Mouse (Mus musculus) cerebral cortex, adult 2 months (tissue): ENCODE results near the gene Gmds.

Source experiments
- WGBS: fragments of 180-500 bp; shearing (Covaris S2); methylation state at CpG from one replicate; pipeline ENCODE4 v1.1.7; 2018; 5-methylcytosine and 5-hydroxymethylcytosine counted together

Gene Gmds

DNA sequence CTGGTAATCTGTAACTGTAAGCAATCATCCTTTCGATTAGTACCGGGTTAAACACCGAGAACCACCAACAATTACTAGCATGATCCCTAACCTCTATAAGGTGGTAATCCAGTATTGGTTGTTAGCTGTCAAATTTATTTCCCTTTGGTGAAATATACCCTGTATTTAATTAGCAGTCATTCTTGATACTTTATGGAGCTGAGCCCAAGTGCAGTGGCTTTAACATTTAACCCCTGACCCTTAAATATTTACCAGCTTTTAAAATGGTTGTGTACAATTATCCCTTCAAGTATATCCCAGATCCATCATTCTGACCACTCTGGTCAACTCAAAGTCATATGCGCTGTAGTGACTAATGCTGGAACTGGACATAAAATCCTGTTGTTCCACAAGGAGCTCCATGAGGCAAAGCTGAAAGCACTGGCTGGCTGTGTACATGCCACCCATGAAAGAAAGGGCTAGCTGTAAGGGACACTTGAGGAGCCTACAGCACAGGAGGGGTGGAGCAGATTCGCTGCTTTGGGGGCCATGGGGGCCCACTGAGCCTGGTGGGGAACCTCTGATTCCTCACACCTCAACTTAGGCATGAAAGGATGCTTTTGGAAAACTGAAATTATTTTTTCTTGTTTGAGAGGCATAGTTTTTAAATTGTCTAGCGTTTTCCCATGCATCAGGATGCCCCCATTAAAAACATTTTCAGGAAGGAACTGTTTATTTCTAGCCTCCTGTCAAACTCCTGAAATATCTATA lies 312.1 kb downstream of the Gmds start:
- WGBS, result 95% methylated on average over 6 of the region's 6 CpGs

DNA sequence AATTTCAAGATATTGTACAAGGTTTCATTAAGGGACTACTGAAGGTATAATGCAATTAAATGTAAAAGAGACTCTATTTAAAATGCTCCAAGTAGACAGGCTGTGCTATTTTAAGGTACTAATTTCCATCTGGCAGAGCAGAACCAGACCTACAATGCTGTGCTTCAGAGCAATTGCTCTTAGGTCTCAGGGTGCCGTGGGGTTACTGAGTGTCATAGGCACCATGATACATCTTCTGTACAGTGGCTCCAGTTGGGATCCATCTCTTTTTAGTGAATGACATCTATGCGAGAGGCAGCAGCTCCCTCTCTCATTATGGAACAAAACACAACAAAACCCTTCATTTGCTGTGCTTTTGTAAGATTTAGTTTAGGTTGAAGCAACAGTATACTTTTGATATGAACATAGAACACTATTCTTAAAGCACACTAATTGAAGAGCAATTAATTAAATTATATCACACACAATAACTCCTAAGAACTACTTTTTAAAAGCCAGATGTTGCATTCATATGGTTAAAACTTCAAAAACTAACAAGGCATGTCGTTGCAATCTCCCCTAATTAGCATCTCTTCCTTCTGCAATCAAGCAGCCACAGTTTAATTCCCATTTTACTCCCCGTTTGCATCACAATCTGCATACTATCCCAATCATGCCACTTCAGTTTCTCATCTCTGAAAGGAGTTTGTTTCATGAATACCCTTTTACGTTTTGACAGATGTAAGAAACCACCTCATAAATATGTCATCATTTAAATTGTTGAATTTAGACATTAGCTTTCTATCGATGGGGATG lies 317.9 kb downstream of the Gmds start:
- 67% methylated on average over 6 of the region's 6 CpGs for WGBS

DNA sequence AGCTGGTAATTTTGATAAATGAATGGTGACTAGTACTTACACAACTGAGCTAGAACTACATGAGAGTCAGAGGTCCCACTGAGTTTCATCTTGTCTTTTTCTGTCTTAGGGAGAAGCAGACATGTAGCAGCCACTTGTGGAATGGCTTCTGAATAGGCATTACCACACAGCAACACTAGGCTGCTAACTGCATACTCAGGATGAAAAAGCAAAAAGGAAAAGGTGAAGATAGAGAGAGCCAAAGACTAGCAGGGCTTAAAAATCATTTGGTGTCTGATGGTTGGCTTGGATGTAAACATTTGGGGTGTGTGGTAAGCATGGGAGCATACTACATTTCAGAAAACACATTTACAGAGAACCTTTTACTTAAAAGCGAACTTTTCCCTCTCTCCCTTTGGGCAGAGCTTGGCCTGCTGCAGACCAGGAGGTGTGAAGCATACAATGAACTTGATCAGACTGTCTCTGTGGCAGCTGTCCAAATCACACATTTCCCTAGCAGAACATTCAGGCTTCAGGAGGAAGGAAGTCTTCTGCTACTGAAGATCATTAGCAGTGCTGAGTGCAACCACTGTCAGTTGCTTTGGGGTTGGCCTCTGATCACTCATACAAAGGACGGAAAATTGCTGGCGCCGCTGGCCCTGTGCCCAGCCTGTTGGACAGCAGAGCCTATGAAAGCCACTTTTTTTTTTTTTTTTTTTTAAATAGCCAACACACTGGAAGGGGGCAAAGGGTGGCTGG lies 319.9 kb downstream of the Gmds start:
- WGBS, result 28% methylated on average over 4 of the region's 4 CpGs

DNA sequence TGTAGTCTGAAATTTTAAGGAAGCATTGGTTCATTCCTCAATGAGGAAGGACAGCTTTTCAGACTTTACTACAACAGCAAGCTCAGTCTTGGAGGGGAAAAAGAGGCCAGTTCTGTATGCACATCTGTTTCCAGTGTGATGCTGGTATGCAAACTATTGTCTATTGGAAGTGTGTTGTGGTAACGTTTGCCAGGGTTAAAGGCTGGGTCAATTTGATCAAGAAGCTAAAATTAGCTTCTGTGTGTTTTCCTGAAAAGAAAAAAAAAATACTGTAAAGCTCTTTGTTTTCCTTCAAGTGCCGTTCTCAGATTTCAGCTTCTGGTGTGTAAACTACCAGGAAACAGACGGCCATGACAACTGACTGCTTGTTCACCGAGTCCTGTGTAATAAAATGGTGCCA lies 329.7 kb downstream of the Gmds start:
- WGBS, result 44% methylated on average over 4 of the region's 4 CpGs

DNA sequence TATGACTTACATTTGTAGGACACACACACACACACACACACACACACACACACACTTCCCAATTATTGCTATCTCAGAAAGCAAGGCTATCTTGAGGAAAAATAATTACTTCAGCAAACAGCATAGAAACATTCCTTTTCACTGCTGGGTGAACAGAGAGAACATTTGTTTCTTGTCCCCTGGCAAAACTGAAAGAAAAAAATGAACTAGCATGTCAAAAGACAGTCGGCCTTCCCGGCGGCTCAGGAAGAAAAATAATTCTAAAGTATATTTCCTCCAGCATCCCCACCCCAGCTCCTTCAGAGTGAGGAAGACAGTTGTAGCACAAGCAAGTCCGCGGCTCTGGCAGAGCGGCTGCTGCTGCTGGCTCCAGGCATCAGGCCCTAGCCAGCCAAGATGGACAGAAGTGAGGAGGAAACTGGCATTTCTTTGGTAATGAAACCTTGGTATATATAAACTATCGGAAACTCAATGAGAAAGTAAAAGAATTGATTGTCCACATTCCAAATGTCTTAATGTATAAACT lies 330.4 kb downstream of the Gmds start:
- 40% methylated on average over 7 of the region's 7 CpGs for WGBS

DNA sequence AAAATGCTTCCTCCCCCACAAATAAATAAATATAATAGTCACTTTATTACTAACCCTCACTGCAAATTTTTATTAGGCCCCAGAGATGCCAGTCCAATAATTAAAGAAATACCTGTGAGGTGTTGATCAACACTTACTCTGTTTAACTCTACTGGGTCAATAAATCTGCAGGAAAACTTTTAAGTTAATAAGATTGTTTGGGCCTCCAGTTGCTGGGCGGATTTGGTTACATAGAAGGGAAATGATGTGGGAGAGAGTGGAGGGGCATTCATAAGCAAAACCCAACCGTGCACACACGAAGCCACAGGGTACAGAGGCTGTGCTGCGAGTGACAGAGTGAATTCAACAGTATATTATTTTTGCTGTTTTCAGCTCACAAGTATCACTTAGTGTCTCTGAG lies 345.1 kb downstream of the Gmds start:
- WGBS, result 91% methylated on average over 4 of the region's 4 CpGs

DNA sequence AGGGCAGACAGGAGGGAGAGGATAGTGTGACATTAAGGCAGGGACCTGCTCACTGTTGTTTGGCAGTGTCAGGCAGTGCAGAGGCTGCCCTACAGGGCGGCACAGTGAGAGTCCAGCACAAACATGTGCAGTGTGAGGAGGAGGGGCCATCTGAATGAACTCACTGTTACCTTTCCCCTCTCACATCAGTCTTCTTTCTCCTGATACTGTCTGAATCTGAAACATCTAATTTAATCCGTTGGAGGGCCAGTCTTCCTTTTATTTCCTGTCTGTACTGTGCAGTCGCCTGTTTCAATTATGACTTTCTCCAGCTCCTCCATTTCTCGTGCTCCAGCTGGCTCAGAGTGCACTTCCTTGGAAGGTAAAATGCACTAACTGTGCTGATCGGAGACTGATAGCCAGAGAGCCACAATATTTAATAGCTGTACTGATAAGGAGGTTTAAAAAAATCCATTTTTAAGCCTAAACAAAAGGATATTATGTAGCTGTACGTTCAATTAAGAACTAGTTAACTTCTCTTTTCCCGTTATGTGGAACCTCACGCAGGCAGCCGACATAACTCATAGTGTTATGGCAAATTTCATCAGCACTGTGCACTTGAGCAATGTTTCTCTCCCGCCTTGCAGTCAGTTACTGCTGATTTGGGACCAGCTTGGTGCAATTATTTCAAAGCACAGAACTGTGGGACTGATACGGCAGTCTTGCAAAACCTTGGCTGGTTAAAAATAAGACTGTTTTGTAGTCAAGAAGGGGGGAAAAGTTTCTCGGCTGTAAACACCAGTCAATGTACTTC lies 345.9 kb downstream of the Gmds start:
- WGBS, result 59% methylated on average over 12 of the region's 12 CpGs

DNA sequence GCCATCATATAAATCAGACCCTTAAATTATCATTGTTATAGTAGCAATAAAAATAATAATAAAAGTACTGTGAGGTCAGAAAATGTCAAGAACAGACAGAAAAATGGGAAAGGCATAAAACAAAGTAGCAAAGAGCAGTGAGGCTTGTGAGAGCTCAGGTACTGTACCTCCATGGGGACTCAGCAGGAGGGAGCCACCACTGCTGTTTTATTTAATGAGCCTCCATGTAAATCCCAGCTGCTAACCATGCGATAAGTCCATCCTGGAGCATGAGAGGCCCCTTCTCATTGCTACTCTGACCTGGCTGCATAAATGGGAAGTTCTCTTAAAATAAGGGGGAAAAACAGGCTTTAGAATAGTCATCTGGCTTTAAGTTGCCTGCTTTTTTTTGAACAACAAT lies 357.3 kb downstream of the Gmds start:
- 97% methylated on average over 1 of the region's 1 CpGs for WGBS

DNA sequence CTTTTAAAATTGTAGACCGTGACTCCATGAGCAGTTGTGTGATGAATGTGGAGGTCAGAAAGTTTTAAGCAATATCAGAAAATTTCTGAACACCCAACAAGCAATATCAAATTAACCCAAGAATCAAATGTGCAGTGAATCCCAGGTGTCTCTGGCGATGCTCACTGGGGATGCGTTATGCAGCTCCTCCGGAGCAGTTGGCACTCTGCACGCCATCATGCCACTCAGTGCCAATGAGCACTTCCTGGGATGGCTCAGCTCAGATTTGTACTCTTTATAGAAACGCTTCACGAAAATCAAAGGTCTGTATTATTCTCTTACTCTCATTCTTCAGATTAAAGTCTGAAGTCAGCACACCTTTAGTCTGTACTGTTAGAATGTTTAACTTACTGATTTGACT lies 360.4 kb downstream of the Gmds start:
- 89% methylated on average over 7 of the region's 7 CpGs for WGBS

DNA sequence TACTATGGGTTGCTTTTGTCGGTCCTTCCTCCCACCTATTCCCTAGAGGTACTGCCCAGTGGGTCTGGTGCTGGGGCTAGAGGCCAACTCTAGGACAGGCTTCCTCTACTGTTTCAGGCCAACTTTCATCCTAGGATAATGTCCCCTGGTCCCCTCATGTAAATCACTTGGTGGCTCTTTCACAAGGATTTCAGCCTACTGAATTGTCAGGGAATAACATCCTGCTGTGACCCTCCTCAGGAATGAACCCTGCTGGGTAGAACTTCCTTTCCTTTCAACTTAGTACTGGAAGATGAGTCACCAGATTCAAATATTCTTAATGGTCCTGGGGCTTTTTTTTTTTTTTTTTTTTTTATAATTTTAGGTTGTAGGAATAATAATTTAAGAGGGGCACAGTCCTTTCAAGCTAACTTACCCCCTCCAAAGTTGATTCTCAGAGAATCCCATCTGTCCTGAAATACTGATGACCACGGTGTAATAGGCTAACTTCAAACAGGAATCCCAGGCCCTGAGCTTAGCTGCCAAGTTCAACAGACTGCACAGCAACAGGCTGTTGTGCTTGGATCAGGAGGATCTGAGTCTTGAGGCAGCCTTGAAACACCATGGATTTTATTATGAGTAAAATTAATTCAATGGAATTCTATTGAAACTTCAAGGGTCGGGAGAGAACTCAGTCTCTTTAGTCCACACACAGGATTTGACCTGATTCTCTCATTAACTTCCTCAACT lies 363.6 kb downstream of the Gmds start:
- WGBS, result 63% methylated on average over 3 of the region's 3 CpGs

DNA sequence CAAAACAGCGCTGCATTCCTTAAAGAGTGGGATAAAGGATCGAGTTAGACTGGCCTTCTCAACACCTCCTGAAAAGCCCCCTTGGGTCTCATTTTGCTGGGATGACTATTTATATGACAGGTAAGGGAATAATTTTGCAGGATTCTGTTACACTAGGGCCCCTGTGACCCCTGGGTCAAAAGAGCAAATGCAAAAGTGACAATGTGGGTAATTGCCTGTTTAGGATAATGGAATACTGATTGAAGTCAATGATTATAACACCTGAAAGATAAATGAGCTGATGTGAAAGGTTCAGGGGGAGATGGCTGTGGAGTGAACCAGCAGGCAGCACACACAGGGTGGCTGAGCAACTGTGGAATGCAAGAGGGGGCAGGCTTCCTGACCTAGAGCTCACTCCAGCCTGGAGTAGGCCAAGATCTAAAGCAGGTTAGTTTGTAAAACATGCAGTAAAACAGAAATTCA lies 367.5 kb downstream of the Gmds start:
- 78% methylated on average over 2 of the region's 2 CpGs for WGBS

DNA sequence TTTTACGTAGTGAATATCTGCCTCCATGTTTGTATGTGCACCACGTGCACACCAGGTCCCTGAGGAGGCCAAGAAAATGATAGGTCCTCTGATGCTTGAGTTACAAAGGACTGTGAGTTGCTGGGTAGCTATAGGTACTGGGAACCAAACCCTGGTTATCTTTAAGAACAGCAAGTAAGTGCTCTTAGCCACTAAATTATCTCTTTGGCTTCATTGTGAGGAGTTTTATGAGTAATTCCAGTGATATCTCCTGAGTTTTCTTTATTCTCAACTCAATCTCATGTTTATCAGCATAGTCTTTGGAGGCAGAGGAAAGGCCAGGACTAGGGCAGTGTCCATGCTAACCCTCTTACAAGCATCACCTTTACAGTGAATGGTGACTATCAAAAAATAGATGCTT lies 370.3 kb downstream of the Gmds start:
- WGBS, result 92% methylated on average over 2 of the region's 2 CpGs

DNA sequence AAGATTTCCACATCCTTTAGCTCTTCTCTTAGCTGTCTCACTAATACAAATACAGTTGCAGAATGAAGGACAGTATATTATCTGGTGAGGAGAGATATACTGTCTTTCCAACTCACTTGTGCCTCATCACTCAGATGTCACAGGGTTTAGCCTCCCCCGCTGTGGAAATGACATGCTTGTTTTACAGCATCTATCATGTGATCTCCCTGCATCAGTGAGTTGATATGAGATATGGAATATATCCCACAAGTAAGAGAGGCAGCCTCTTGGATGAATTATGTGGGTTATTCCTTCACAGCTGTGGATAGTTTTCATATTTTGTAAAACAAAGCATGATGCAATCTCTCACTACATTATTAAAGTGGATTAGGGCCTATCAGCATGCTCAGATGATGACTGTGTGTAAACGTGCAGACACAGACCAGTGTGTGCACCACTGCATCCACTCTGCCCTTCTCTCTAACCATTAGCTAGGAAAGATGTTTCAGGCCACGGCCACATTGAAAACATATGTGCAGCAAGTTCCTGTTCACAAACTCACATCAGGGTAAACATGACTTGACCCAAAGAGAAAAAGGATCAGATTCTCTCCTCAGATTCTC lies 371.5 kb downstream of the Gmds start:
- 82% methylated on average over 3 of the region's 3 CpGs for WGBS

DNA sequence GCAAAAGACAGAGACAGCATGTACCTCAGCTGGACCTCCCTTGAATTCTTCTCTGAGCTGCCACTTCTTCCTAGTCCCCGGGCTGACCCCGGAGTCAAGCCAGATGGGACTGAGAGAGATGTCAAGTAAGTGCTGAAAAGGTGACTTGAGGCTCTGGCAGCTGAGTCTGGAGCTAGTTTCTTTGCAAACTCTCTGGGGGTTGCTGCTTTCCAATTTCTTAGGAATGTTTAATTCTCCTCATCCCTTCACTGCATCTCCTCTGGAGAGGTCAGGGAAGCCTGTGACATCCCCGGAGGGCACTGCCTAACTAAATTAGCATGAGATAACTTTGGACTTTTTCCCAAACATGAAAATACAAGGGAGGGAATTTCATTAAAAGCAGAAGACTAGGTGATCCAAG lies 378.0 kb downstream of the Gmds start:
- WGBS, result 66% methylated on average over 3 of the region's 3 CpGs

DNA sequence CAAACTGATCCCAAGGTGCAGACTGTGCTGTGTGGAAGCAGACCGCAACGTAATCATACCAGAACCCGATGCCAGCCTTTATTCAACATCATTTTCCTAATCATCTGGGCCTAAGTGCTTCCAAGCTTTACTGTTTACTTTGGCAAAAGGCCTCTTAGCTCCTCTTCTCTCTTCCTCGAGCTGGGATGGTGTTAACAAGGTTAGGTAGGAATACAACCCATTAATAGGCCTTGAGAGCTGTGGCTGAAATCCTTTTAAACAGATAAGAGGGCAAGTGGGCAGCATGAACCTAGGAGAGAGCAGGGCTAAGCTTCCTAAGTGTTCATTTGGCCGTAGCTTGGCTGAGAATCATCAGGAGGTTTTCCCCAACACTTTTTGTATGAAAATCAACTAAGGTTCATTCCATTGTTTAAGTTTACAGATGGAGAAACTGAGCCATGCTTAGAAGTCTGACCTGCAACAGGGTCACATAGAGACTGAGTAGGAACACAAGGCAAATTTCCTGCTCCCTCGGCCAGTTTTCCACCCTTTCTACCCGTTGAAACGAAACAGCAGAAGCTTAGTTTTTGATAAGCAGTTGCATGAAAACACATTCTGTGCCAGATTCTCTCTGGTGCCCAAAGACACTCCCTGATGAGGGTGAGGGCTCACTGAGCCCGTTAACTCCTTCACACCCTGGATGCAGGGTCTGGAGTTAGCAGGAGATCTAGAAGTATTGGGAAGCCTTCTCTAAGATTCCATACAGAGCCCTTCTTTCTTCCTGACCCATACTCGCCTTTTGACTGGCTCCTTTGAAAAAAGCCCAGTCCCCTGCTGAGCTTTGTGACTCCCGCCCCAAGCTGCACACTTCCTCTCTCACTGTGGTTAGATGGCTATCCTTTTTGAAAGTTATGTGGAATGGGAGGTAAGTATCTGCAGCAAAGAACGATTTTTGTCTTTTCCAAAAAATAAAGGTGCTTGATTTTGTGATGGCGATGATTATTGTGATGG lies 379.9 kb downstream of the Gmds start:
- WGBS, result 68% methylated on average over 13 of the region's 13 CpGs

DNA sequence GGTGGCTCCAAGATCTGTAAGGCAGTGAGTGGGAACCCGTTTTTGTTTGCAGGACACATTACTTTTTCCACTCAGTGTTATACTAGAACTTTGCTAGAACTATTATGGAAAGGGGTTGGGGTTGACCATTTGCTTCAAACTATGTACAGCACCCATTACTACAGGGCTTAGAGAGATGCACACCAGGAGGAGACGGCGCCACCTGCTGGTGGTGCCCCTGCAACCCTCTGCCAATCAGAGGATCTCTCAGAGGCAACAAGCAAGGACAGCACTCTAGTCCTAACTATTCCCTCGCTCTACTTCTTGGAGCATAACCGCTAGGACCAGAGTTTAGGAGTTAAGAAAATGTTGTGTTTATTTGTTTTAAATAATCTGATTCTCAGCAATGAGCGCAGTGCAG lies 382.0 kb downstream of the Gmds start:
- WGBS, result 80% methylated on average over 6 of the region's 6 CpGs

DNA sequence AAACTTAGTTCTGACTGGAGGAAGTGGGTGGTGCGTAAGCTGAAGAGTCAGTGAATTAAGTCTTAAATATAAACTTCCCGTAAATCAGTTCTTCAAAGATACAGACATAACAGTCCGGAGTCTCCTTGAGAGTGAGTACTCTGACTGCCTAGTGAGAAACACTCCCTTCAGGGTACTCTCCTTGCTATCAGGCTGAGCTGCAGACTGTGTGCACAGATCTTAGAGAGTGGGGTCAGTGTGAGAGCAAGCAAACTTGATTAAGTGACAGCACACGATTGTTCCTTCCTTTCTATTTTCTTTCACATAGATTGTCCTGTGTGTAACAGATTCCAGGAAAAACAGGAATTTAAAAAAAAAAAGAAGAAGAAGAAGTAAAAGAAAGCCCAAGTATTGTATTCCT lies 382.4 kb downstream of the Gmds start:
- 72% methylated on average over 4 of the region's 4 CpGs for WGBS

DNA sequence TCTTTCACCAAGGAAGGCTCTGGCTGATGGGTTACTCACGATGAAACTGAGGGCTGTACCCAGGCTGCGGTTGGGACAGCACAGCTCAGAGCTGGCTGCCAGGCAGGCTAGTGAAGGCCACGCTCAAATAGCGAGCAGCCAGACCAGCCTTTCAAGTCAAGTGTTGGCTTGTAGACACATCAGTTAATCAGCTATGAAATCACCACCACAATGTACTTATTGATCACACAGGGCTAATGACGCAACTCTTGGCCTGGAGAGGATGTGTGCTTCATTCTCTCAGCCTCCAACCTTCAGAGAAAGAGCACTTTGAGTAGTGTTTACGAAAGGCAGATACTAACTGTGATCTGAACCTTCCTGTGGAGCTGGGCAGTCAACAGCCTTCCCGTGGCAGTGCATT lies 383.4 kb downstream of the Gmds start:
- 57% methylated on average over 7 of the region's 7 CpGs for WGBS

DNA sequence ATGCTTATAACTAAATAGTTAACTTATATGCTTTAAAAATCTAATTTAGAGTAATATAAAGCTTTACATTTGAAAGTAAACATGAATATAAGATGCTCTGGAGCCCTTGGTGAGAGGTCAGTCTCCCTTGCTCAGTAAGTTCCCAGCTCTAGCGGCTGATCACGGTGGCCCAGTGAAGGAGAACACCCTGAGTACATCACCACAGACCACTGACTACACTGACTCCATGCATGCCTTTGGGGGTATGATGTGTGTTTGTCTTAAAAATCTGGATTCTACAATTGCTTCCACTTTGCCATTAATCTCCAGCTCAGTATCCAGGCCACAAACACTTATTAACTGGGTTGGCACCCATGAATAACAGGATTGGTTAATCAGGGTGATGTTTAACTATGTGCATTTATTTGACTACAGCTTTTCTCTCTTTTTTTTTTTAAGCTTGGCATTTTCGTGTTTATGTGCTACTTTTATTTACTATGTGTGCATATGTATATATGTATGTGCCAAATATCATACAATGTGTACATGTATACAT lies 393.8 kb downstream of the Gmds start:
- 95% methylated on average over 3 of the region's 3 CpGs for WGBS
